Mouse (Mus musculus) cerebellum, adult 11 months (tissue): ENCODE measurements around the gene Sdk2.

ENCODE experiments used
- DNase-seq: peaks from one replicate; pipeline ENCODE4 v3.0.0; 2022

Sdk2 gene

DNA sequence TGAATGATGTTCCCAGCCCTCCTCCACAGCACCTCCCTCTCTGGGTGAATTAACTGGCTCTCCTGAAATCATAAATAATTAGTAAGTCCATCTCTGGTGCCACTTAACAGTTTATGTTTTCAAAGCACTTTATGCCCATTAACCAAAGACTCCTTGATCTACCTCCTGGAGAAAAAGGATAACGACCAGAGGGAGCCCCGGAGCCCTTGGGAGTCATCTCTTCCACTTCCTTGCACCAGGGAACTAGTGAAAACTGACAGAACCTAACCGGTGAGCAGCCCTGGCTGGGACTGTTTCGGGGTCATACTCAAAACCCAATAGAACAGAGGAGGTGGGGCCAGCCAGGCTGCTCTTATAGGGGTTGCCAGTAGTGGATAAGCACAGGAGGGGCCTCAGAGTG is 22.5 kb downstream of the Sdk2 start:
- DNase-seq, result no peak

GRCm38 (mm10) chr11:114043530-114043929 is 23.3 kb downstream of the Sdk2 start:
- no peak for DNase-seq

DNA sequence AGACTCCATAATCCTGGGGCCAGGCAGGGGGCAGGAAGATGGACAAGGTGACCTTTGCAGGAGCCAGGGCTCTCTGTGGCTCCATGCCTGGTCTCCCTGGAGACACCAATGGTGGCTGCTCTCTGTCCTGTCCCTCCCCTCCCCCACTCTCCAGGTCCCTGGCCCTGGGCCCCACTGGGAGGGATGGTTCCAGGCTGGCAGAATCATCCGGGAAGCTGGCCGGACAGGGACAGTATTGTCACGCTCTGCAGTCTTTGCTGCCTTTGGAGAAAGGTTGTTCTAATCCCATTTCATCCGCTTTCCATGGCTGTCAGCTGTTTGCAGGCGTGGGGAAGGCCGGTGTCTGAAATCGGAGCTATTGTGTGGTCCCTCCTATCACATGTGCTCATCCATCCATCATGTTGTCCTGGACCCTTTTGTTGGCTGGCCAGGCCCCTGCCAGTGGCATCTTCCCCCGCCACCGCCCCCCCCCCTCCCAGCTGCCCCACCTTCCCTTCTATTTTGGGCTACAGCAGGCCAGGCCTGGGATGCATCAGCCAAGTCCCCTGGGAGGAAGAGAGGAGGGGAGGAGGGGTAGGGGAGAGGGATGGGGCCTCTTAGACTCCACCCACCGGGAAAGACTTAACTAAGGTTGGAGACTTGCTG is 26.3 kb downstream of the Sdk2 start:
- DNase-seq, result peak; percentile 13

DNA sequence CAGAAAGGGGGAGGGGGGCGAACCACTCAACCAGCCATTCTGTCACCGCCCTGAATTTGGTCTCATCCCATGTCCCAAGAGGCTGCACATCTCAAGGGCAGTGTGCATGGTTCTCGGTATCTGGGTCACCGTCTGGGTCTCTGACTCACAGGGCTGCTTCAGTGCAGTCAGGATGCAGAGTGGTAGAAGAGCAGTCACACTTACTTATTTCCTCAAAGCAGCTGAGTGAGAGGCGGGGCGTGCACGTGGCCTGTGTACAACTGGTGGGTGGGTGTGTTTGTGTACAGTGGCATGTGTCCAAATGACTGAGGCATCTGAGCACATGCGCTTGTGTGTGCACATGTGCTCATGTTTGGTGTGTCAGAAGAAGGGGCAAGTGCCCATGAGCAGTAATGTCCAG is 28.8 kb downstream of the Sdk2 start:
- no peak for DNase-seq

DNA sequence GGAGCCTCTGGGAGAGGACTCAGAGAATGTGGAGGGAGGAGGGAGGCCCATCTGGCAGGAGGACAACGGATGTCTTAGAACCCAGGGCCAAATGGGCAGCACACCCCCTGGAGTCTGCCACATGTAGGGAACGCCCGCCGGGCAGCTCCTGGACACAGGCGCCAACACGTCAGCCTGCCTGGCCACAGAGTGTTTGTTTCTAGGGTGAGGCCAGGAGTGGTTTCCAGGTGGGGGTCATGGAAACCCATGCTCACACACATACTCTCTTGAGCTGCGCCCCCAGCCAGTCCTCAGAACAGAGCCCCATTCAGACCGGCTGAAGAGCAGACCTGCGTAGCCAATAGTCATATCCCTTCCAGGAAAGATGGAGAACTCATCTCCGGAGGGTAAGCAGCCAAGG is 35.4 kb downstream of the Sdk2 start:
- DNase-seq, result no peak

DNA sequence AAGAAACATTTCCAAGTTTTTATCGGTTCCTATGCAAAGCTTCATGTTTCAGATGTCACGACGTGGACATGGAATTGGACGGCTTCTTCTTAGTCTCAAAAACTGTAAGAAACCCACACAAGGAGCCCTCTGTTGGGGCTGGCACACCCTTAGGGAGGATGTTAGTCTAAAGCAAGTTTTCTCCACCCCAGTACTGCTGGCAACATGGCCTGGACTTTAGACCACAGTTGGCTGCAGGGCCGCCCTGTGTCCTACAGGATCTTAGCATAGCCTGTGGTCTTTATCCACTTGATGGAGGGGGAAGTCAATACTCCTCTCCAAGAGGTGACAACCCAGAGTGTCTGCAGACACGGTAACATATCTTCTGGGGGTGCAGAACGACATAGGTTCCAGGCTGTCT is 36.6 kb downstream of the Sdk2 start:
- no peak for DNase-seq

GRCm38 (mm10) chr11:114028512-114028911 is 38.3 kb downstream of the Sdk2 start:
- no peak for DNase-seq

- DNase-seq, result no peak
Measured at GRCm38 (mm10) chr11:114028021-114028420, 38.8 kb downstream of the Sdk2 start.

- no peak for DNase-seq
Measured at GRCm38 (mm10) chr11:114025056-114025455, 41.8 kb downstream of the Sdk2 start.

GRCm38 (mm10) chr11:114023965-114024364 is 42.9 kb downstream of the Sdk2 start:
- no peak for DNase-seq

DNA sequence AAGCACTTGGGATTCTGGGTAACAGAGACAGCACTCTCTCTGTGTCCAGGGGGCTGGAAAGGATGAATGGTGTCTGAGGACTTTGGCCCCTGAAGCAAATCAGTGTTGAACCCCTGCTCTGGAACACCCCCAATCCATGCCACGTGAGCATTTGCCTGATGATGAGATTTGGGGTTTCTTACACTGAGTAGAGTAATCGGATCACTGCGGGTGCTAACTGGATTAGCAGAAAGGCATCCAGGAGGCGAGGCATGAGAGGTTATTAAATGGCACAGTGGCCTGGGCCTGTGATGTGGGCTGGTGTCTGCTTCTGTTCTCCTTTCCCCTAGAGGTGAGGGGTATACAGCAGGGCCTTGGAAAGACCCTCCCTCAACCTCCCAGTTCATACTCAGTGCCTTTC is 44.7 kb downstream of the Sdk2 start:
- no peak for DNase-seq

DNA sequence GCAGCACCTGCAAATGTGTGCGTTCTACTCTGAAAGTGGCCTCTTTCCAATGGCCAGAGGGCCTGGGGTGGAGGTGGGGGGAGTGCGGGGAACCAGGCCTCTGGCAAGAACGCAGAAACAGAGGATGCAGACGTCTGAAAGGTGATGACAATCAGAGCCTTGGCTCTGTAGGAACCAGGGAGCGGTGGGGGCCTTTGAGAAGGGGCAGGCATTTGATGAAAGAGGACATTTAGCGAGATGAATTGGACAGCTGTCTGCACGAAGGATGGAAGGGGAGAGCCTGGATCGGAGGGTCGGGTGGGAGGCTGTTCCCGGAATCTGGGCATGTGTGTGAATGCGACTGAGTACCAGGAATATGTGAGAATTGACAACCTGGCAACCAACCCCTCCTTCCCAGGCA is 47.8 kb downstream of the Sdk2 start:
- DNase-seq, result no peak

- DNase-seq, result no peak
Measured at GRCm38 (mm10) chr11:114016889-114017392, 49.9 kb downstream of the Sdk2 start.

DNA sequence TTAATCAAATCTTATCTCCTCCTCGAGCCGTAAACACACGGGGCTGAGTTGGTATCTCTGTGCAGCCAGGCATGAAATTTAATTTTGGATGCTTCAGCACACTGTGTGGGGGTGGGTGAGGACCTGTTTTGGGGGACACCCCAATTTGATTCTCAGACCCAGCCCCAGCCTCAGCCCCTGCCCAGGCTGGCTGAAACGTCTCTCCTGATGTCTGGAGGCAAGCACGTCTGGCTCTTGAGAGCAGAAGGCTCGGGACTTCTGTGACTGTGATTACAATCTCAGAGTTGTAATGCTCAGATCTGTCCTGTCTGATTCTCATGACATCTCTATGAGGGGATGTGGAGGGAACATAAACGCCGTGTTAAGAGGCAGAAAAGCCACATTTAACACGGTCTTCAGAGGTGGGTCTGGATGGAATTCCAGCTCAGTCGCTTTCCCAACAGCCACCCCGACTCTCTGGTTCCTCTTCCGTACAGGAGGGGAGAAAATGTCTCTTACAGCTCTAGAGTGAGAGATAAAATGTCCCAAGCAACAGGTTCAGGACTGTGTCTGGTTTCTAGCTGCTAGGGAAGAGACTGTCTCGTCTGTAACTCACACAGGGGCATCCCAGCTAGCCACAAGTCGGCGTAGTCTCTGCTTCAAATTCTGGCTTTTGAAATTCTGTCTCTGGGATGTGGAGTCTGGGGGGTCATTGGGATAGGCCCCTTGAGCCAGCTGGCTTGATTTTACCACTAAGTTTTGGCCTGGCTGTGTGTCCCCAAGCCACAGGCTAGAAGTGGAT is 50.5 kb downstream of the Sdk2 start:
- DNase-seq, result no peak

DNA sequence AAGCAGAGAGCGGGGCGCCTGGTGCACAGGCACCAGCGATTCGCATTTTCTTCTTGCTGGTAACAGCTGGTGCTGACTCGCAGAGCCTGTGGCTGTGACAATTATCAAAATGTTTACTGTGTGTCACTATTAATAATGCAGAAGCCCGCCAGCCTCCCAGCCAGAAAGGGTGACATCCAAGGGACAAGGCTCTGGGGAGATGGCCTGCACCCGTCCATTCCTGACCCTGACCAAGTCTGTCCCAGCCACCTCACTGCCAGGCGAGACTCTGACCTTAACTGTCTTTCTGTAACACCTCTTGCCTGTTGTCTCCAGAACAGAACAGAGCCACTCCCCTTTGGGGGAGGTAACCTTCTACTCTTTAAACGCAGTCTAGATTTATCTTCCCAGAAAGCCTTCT is 55.3 kb downstream of the Sdk2 start:
- DNase-seq, result no peak

GRCm38 (mm10) chr11:114005879-114006278 is 61.0 kb downstream of the Sdk2 start:
- DNase-seq, result no peak

GRCm38 (mm10) chr11:114004651-114005050 is 62.2 kb downstream of the Sdk2 start:
- no peak for DNase-seq

- no peak for DNase-seq
Measured at GRCm38 (mm10) chr11:114003195-114003594, 63.7 kb downstream of the Sdk2 start.

- DNase-seq, result no peak
Measured at GRCm38 (mm10) chr11:114000051-114000450, 66.8 kb downstream of the Sdk2 start.

GRCm38 (mm10) chr11:113998702-113999101 is 68.1 kb downstream of the Sdk2 start:
- no peak for DNase-seq

GRCm38 (mm10) chr11:113993921-113994320 is 72.9 kb downstream of the Sdk2 start:
- no peak for DNase-seq

DNA sequence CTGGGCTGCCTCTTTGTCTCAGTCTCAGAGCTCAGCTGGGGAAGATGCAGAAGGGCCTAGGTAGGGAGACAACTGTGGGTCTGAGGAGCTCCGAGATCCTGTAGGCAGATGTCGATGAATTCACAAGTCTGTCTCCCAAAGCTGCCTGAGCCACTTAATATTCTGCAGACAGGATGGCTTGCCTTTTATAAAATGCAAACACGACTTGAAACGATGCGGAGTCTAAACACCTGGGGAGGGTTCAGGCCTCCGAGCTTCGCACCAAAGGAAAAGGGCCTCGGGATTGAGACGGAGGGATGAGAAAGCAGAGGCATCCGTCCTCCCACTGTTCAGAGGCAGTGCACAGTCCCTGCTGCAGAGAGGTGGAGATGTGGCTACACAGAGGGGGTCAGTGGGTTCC is 74.0 kb downstream of the Sdk2 start:
- no peak for DNase-seq

DNA sequence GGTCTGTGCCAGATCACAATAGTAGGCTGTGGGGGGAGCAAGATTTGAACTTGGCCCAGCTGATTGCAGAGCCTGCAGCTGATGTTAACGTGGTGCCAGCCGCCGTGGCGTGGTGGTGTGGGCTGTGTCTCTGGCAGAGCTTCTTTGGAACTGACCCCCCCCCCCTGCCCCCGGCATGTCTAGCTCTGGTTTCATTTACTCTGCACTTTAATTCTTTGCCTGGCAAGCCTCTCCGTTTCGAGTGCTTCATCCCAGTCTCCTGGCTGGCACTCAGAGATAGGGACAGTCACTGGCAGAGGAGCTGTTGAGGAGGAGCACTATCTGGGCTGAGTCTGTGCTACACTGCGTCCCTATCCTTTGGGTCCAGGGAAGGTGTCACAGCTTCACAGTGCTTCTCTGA is 75.0 kb downstream of the Sdk2 start:
- DNase-seq, result no peak

DNA sequence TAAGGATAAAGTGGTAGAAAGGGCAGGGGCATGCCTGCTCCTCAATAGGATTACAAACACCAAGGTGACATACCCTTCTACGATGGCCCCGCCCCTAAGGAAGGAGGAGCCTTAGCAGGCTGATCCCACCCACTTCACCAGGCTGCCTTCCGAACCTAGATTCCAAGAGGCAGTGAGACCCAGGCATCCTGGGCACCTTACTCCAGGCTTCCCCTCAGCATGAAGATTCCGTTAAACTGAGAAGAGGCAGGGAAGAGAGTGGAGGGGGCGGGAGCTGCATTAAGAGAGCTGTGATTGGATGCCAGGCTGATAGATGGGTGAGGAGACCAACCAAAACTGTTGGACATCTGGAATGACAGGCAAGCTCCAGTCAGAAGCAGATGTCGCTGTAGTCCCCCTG is 76.4 kb downstream of the Sdk2 start:
- DNase-seq, result peak; percentile 3

- no peak for DNase-seq
Measured at GRCm38 (mm10) chr11:113990065-113990464, 76.8 kb downstream of the Sdk2 start.
